Mouse (Mus musculus): ENCODE measurements around the gene Serpinb6e. TPM values are rescaled to one million over a fixed set of nuclear protein-coding genes. Genes with fewer than 3 reads are reported as not detected.

Gene Serpinb6e
- not detected for total RNA-seq (2021)
- long read RNA-seq, experiment 1: 0 reads
- long read RNA-seq, experiment 2: 0 reads

DNA sequence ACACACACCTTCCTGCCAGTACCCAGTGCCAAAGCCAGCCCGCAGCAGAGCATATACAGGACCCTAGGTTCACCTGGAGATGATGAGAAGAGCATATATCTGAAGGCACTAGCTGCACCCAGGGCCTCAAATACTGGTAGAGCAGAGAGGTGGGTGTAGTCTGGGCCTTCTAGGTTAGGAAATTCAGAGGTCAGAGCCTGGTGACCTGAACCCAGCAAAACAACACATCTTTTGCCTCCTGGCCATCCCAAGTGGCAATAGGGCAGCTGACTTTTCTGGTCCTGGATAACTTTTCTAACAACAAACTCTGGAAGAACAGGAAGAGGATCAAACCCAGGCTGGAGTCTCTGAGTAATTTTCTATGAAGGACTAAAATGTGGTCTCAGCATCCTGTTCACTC, at the start of gene Serpinb6e:
Gene Serpinb6e, minus strand, starts transcription at position 101 of the 400 bp plus-strand sequence.
- DNase-seq (ENCODE audit: low spot score in 2 of 2): no peak

DNA sequence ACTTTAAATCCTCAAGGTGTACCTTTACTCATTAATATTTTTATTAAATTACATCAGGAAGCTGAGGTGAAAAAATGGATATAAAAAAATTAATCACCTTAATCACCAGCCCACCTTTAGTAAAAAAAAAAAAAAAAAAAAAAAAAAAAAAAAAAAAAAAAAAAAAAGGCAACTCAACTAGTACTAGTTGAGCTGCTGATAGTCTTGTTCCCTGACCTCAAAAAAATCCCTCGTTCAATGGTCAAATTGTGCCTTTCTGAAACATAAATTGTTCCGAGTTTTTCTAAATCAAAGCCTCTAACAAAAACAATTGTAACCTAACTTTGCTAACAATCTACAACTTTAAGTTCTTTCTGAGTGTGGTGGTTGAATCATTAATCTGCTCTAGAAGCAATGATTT, 12.5 kb downstream of the Serpinb6e start:
- no peak for DNase-seq (ENCODE audit: low spot score in 2 of 2)

DNA sequence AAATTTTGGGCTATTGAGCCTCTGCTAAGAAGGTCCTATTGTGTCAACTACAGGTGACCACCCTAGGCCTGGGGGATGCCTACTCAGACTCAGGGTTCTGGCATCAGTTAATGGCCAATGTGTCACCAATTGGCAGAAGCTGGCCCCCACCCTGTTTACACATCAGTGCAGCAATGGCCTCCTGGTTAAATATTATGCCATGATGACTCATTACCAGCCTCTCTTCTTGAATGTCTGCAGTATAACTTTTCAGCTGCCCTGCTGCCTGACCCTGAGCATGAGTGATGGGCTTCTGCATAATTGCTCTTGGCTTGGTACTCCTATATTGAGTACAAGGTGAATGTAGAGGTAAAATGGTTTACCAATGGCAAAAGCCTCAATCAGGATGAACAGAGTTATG, 19.8 kb downstream of the Serpinb6e start:
- DNase-seq (ENCODE audit: low spot score in 2 of 2): no peak

DNA sequence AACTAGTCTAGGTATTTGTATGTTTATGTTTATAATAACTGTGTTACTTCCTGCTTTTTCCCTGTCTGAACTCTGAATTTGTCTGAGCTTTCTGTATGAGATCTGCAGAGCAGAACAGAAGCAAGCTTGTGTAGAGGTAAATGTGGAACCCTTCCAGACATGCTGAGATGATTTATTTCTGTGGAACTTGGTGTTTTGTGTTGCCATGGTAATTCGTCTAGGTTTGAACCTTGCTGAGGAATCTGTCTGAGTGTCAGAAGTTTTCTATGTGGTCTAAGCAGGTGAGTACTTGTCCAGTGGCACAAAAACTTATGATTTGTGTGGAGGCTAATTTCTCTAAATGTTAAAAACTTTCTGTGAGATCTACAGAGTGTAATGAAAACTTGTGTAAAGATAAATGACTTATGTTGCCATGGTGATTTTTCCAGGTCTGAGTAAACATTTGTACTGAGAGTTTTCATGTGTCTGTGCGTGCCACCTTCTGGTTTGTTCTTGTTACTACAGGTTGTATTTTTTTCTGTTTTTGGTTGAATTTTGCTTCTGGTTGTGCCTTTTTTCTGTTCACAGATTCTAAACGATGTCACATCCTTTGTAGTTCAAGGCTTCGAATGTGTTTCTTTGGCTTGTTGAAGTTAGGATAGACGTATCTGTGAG, 21.6 kb downstream of the Serpinb6e start:
- DNase-seq (ENCODE audit: low spot score in 2 of 2): no peak

Other genes with a start within 250 kb of the Serpinb6e start
- not detected for gene Serpinb6d, start 182.0 kb downstream of the Serpinb6e start, total RNA-seq (2021)
- gene Serpinb6c, start 62.3 kb upstream of the Serpinb6e start, total RNA-seq (2021): under 1 TPM; 0.45 to 0.60 TPM
- gene Nqo2, start 121.3 kb upstream of the Serpinb6e start, total RNA-seq (2021): 10 to 100 TPM; 28.6 to 51.8 TPM
- 10 to 100 TPM; 23.6 to 31.1 TPM for gene Ripk1, start 159.0 kb upstream of the Serpinb6e start, total RNA-seq (2021)
- 100 to 1,000 TPM; 279 to 624 TPM for gene Serpinb6a, start 159.4 kb upstream of the Serpinb6e start, total RNA-seq (2021)
- 10 to 100 TPM; 81.0 to 98.3 TPM for gene Bphl, start 194.2 kb upstream of the Serpinb6e start, total RNA-seq (2021)
- 10 to 100 TPM; 35.1 to 85.9 TPM for gene Tubb2a, start 234.6 kb upstream of the Serpinb6e start, total RNA-seq (2021)